Mouse (Mus musculus) heart, embryonic 11.5 days (tissue): ENCODE results near the gene Atp5g3. TPM values are rescaled to one million over a fixed set of nuclear protein-coding genes. Genes with fewer than 3 reads are reported as not detected.
"Not testable (repeated sequence)": the region's sequence is repeated elsewhere in the genome, so short reads cannot be mapped to it uniquely, and the experiment has no call there.

ENCODE experiments used
- ATAC-seq: fragments of 200-750 bp; cut with Nextera tagmentation; replicated peaks from 2 replicates; pipeline ENCODE4 v1.8.0; 2017; ENCODE audit warnings: moderate library complexity; ENCODE audit not compliant: insufficient number of reproducible peaks, low FRiP score, low TSS enrichment
- H3K27ac ChIP-seq: fragments of 300-500 bp; sonication (generic); 2 replicates; pipeline ENCODE4 v1.5.1; 2014; ENCODE audit warnings: mild to moderate bottlenecking, low read depth, low read length
- H3K27me3 ChIP-seq: fragments of 300-500 bp; sonication (generic); 2 replicates; pipeline ENCODE4 v1.6.1; 2014; ENCODE audit warnings: mild to moderate bottlenecking, low read length, mixed read lengths; ENCODE audit not compliant: control insufficient read depth, insufficient read depth
- H3K36me3 ChIP-seq: fragments of 300-500 bp; sonication (generic); 2 replicates; pipeline ENCODE4 v1.6.1; 2014; ENCODE audit warnings: mild to moderate bottlenecking, low read length, moderate library complexity, mixed read lengths; ENCODE audit not compliant: control insufficient read depth, insufficient read depth
- H3K4me1 ChIP-seq: fragments of 300-500 bp; sonication (generic); 2 replicates; pipeline ENCODE4 v1.6.1; 2014; ENCODE audit warnings: low read length; ENCODE audit not compliant: control insufficient read depth, insufficient read depth
- H3K4me2 ChIP-seq: fragments of 300-500 bp; sonication (generic); 2 replicates; pipeline ENCODE4 v1.6.1; 2014; ENCODE audit warnings: mild to moderate bottlenecking, moderate library complexity
- H3K4me3 ChIP-seq: fragments of 300-500 bp; sonication (generic); 2 replicates; pipeline ENCODE4 v1.5.1; 2014; ENCODE audit warnings: low read depth, low read length
- H3K9ac ChIP-seq: fragments of 300-500 bp; sonication (generic); 2 replicates; pipeline ENCODE4 v1.6.1; 2014; ENCODE audit warnings: mild to moderate bottlenecking, low read depth, low read length, moderate library complexity
- H3K9me3 ChIP-seq: fragments of 300-500 bp; sonication (generic); replicated peaks from 2 replicates; pipeline ENCODE4 v1.6.1; 2016; ENCODE audit warnings: low read length; ENCODE audit not compliant: control insufficient read depth
- WGBS: fragments of 180-500 bp; shearing (Covaris S2); extraction: QIAGEN DNeasy Blood & Tissue Kit; methylation state at CpG from one replicate; pipeline ENCODE4 v1.1.7; 2014; ENCODE audit not compliant: insufficient replicate concordance; 5-methylcytosine and 5-hydroxymethylcytosine counted together
- polyA plus RNA-seq: library from polyadenylated mRNA; unstranded; fragments of >200 nt; fragmentation: Nextera tagmentation; extraction: Ambion mirVana; gene quantifications from 2 replicates; pipeline ENCODE4 v1.2.1, GENCODE M21; 2014

Gene Atp5g3
- polyA plus RNA-seq, 1 experiment from 2014 or later: 2,049 TPM

- H3K4me3 ChIP-seq, H3K4me1 ChIP-seq, H3K4me2 ChIP-seq, H3K9ac ChIP-seq, ATAC-seq, H3K27ac ChIP-seq, H3K27me3 ChIP-seq, H3K9me3 ChIP-seq: not testable (repeated sequence)
- H3K36me3 ChIP-seq: peaks cover 25% of the 10 kb centered on the region
Measured at GRCm38 (mm10) chr2:73904679-73905078, 6.4 kb downstream of the Atp5g3 start.

DNA sequence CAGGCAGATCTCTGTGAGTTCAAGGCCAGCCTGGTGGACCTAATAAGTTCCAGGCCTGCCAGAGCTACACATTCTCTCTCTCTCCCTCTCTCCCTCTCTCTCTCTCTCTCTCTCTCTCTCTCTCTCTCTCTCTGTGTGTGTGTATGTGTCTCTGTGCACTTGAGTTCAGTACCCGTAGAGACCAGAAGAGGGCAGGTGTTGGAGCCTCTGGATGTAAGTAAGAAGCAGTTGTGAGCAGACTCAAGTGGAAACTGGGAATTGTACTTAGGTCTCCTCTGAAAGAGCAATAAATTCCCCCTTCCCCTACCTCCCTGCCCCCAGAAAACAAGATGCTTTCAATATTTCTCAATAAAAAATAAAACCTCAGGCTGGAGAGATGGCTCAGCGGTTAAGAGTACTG, 7.6 kb downstream of the Atp5g3 start:
- H3K4me2 ChIP-seq: no peak overlapping the region
- H3K4me3 ChIP-seq: no peak overlapping the region
- H3K27me3 ChIP-seq: no peaks in the 10 kb centered on the region
- no peaks in the 10 kb centered on the region for H3K4me1 ChIP-seq
- no peak overlapping the region for H3K27ac ChIP-seq
- H3K9ac ChIP-seq: no peak overlapping the region
- WGBS: 94% methylated on average over 2 of the region's 2 CpGs
- no peak for ATAC-seq
- no peaks in the 10 kb centered on the region for H3K9me3 ChIP-seq
- H3K36me3 ChIP-seq: peaks cover 18% of the 10 kb centered on the region

GRCm38 (mm10) chr2:73902328-73902727, 8.8 kb downstream of the Atp5g3 start:
- H3K4me3 ChIP-seq, H3K9me3 ChIP-seq, ATAC-seq, H3K36me3 ChIP-seq, H3K9ac ChIP-seq, H3K4me1 ChIP-seq, H3K27me3 ChIP-seq, H3K4me2 ChIP-seq, H3K27ac ChIP-seq: not testable (repeated sequence)
- 85% methylated on average over 3 of the region's 3 CpGs for WGBS

- Histone ChIP-seq H3K4me3 (no peak overlapping the region), H3K27ac (no peak overlapping the region), H3K4me2 (no peak overlapping the region), H3K36me3 (no peaks in the 10 kb centered on the region; the same call in 1 of the 2 replicates), H3K4me1 (no peaks in the 10 kb centered on the region), H3K27me3 (no peaks in the 10 kb centered on the region), H3K9me3 (no peaks in the 10 kb centered on the region), H3K9ac (no peak overlapping the region)
- ATAC-seq: no peak
Measured at GRCm38 (mm10) chr2:73901169-73901568, 10.0 kb downstream of the Atp5g3 start.

DNA sequence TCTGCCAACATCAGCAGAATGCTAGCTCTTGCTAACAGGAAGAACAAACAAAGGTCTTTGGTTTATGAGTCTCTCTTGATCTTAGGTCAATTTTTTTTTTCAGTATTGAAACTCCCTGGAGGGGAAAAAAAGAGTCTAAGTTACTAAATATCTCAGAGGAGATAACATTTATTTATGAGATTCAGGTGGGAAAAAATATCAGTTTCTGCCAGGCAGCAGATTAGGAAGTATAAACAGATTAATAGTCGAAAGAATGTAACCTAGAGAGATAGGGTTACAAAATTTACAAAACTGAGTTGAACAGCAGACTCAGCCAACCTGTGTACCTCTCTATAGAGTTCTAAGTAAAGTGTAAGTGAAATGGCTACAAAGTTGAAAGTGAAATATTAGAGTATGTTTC, 10.8 kb downstream of the Atp5g3 start:
- H3K4me1 ChIP-seq: no peaks in the 10 kb centered on the region
- no peak for ATAC-seq
- 64% methylated on average over 1 of the region's 1 CpGs for WGBS
- H3K9me3 ChIP-seq: no peaks in the 10 kb centered on the region
- H3K36me3 ChIP-seq: no peaks in the 10 kb centered on the region; the same call in 1 of the 2 replicates
- no peak overlapping the region for H3K4me2 ChIP-seq
- H3K4me3 ChIP-seq: no peak overlapping the region
- H3K9ac ChIP-seq: no peak overlapping the region
- no peaks in the 10 kb centered on the region for H3K27me3 ChIP-seq
- H3K27ac ChIP-seq: no peak overlapping the region

GRCm38 (mm10) chr2:73896919-73897318, 14.2 kb downstream of the Atp5g3 start:
- 70% methylated on average over 4 of the region's 4 CpGs for WGBS

GRCm38 (mm10) chr2:73893473-73894270, 17.5 kb downstream of the Atp5g3 start:
- Histone ChIP-seq H3K9ac (peak overlapping the region; percentile 72), H3K27ac (no peak overlapping the region; the same call in 1 of the 2 replicates)

More at GRCm38 (mm10) chr2:73896919-73897318, 14.2 kb downstream of the Atp5g3 start:
- ATAC-seq, H3K9me3 ChIP-seq, H3K27ac ChIP-seq, H3K36me3 ChIP-seq, H3K4me1 ChIP-seq, H3K4me2 ChIP-seq, H3K4me3 ChIP-seq, H3K9ac ChIP-seq, H3K27me3 ChIP-seq: not testable (repeated sequence)

GRCm38 (mm10) chr2:73892464-73893296, 18.4 kb downstream of the Atp5g3 start, which contains the start of gene Atf2:
Gene Atf2 (minus strand): TSS chr2:73892639.
- peak within 1 kb of the TSS; percentile 94 for H3K9ac ChIP-seq
- H3K4me1 ChIP-seq: peaks cover 3% of the 10 kb centered on the region
- peak within 1 kb of the TSS; percentile 79 for H3K4me3 ChIP-seq
- H3K9me3 ChIP-seq: no peaks in the 10 kb centered on the region
- no peaks in the 10 kb centered on the region for H3K27me3 ChIP-seq
- WGBS: under 1% methylated on average over 62 of the region's 63 CpGs
- H3K36me3 ChIP-seq: no peaks in the 10 kb centered on the region
- H3K4me2 ChIP-seq: peak within 1 kb of the TSS; percentile 70
- peak; percentile 96 for ATAC-seq
- H3K27ac ChIP-seq: peak within 1 kb of the TSS; percentile 93

More at GRCm38 (mm10) chr2:73893473-73894270, 17.5 kb downstream of the Atp5g3 start:
- ATAC-seq: no peak
- Histone ChIP-seq H3K4me1 (peaks cover 3% of the 10 kb centered on the region), H3K4me3 (peak overlapping the region; percentile 79), H3K27me3 (no peaks in the 10 kb centered on the region), H3K4me2 (peak overlapping the region; percentile 69), H3K9me3 (no peaks in the 10 kb centered on the region), H3K36me3 (no peaks in the 10 kb centered on the region)
- 59% methylated on average over 22 of the region's 22 CpGs for WGBS
